Comparison of ENCODE assay signal across 9 mouse cellular contexts in genomic region chr8:70544200-70544687, GRCm38 (mm10). TPM values are rescaled to one million over a fixed set of nuclear protein-coding genes. Genes with fewer than 3 reads are reported as not detected.
A peak's percentile ranks its signal among the peaks of the same experiment; 100 is the strongest.
DNase-seq lines count a peak whose midpoint lies in the region; ATAC-seq and TF ChIP-seq lines count a peak whose summit lies in the region.
"Had no signal": no experiment of that assay in that cellular context is flagged by ENCODE, and none has a peak within 500 bp of the region (broad histone marks: within the 10 kb centered on the region; RNA-seq: fewer than 3 reads in every experiment).

No protein-coding gene starts in this region.

- H3K27me3 ChIP-seq in C2C12 (ENCODE audit: control insufficient read depth, insufficient read depth, insufficient read length) = no peaks in the 10 kb centered on the region
- H3K27me3 ChIP-seq: limb, embryonic 13.5 days had no signal

- ATAC-seq in frontal cortex, adult (ENCODE audit: low TSS enrichment) = no peak

- TF ChIP-seq CTCF in C2C12 (IDR thresholded peaks at IDR 0.05; ENCODE audit: control insufficient read depth, insufficient read depth, insufficient read length) = no peak
- TF ChIP-seq CTCF in cortical plate, adult 2 months (IDR thresholded peaks at IDR 0.05; ENCODE audit: extremely low read depth, insufficient read depth, low read length) = peak; percentile 45; the same call in 1 of the 2 replicates

- H3K36me3 ChIP-seq in C2C12 (ENCODE audit: control insufficient read depth, insufficient read depth) = peaks cover 6% of the 10 kb centered on the region

- H3K79me3 ChIP-seq in C2C12 (ENCODE audit: low read depth) = peaks cover 84% of the 10 kb centered on the region

- peaks cover 98% of the 10 kb centered on the region for H3K79me2 ChIP-seq in C2C12 (ENCODE audit: control insufficient read depth, insufficient read depth)

- H3K4me1 ChIP-seq in cortical plate, adult 2 months (ENCODE audit: control insufficient read depth, insufficient read depth, low read length) = peaks cover 8% of the 10 kb centered on the region; the same call in 1 of the 2 replicates

- H3K4me3 ChIP-seq in C2C12 (ENCODE audit: insufficient read depth, poor library complexity, severe bottlenecking) = no peak overlapping the region
- H3K4me3 ChIP-seq in cortical plate, adult 2 months (ENCODE audit: insufficient read depth, low read length) = no peak overlapping the region
- H3K4me3 ChIP-seq: limb, embryonic 13.5 days had no signal

- no peak overlapping the region for H3K27ac ChIP-seq in cortical plate, adult 2 months (ENCODE audit: insufficient read depth, low read length)
- H3K27ac ChIP-seq: limb, embryonic 13.5 days had no signal

- TF ChIP-seq POLR2A in cortical plate, adult 2 months (IDR thresholded peaks at IDR 0.05; ENCODE audit: extremely low read depth, insufficient read depth, low read length) = no peak

- H3ac ChIP-seq in C2C12 (ENCODE audit: control insufficient read depth, insufficient read length, low read depth) = no peak overlapping the region

- DNase-seq in gastrocnemius, adult 18-20 months (ENCODE audit: low spot score) = peak; percentile 49
- no peak for DNase-seq in gastrocnemius, postnatal 4 days (ENCODE audit: low spot score in 2 of 2)
- peak; percentile 65 to 72 for DNase-seq in kidney, postnatal 36 days
- peak; percentile 47 for DNase-seq in retina, embryonic 14.5 days (ENCODE audit: low spot score)
- no peak for DNase-seq in cerebellum, postnatal 14 days

TF ChIP-seq in C2C12, 6 proteins besides CTCF, POLR2A, EP300 and RAD21:
- TF ChIP-seq CEBPB (IDR thresholded peaks at IDR 0.05; ENCODE audit: low read depth) (peak; percentile 87), USF1 (IDR thresholded peaks at IDR 0.05; ENCODE audit: low read depth) (no peak), MAX (IDR thresholded peaks at IDR 0.05) (no peak), MYOD1 (IDR thresholded peaks at IDR 0.05; ENCODE audit: control insufficient read depth, insufficient read length, low read depth) (no peak), FOSL1 (IDR thresholded peaks at IDR 0.05; ENCODE audit: insufficient read depth, low read length, poor library complexity, severe bottlenecking) (no peak), MYOG (IDR thresholded peaks at IDR 0.05; ENCODE audit: control insufficient read depth, extremely low read depth, insufficient read length) (no peak)

RNA-seq across cellular contexts. Expression of gene Ell, which starts 5.0 kb away (rescaled TPM):
- 10 to 100 TPM; 12.5 to 21.8 TPM for total RNA-seq in gastrocnemius, adult 18-20 months (2021)
- 10 to 100 TPM; 16.1 to 18.2 TPM for total RNA-seq in gastrocnemius, postnatal 4 days (2021)
- polyA plus RNA-seq in C2C12 (2012; fragmentation: generic; extraction: Trizol) = 12.3 TPM
- polyA plus RNA-seq in cortical plate, adult 2 months (2012; rRNA removed) = 23.8 and 23.9 TPM in 2 replicates

RNA-seq across cellular contexts. Expression of gene Kxd1, which starts 16.5 kb away (rescaled TPM):
- 10 to 100 TPM; 76.3 to 80.6 TPM for total RNA-seq in gastrocnemius, adult 18-20 months (2021)
- 10 to 100 TPM; 57.6 to 60.7 TPM for total RNA-seq in gastrocnemius, postnatal 4 days (2021)
- polyA plus RNA-seq in C2C12 (2012; fragmentation: generic; extraction: Trizol) = 47.5 TPM
- 61.0 and 64.4 TPM in 2 replicates for polyA plus RNA-seq in cortical plate, adult 2 months (2012; rRNA removed)

RNA-seq across cellular contexts. Expression of gene Fkbp8, which starts 16.7 kb away (rescaled TPM):
- 100 to 1,000 TPM; 103 to 105 TPM for total RNA-seq in gastrocnemius, adult 18-20 months (2021)
- total RNA-seq in gastrocnemius, postnatal 4 days (2021) = 100 to 1,000 TPM; 162 to 184 TPM
- polyA plus RNA-seq in C2C12 (2012; fragmentation: generic; extraction: Trizol) = 256 TPM
- 592 and 612 TPM in 2 replicates for polyA plus RNA-seq in cortical plate, adult 2 months (2012; rRNA removed)

RNA-seq across cellular contexts. Expression of gene Uba52, which starts 33.6 kb away (rescaled TPM):
- 100 to 1,000 TPM; 841 to 913 TPM for total RNA-seq in gastrocnemius, adult 18-20 months (2021)
- 1,000 to 10,000 TPM; 1,604 to 1,674 TPM for total RNA-seq in gastrocnemius, postnatal 4 days (2021)
- 1,556 TPM for polyA plus RNA-seq in C2C12 (2012; fragmentation: generic; extraction: Trizol)
- 851 and 918 TPM in 2 replicates for polyA plus RNA-seq in cortical plate, adult 2 months (2012; rRNA removed)

RNA-seq across cellular contexts. Expression of gene Rex1bd, which starts 37.7 kb away (rescaled TPM):
- total RNA-seq in gastrocnemius, adult 18-20 months (2021) = 100 to 1,000 TPM; 170 TPM
- total RNA-seq in gastrocnemius, postnatal 4 days (2021) = 100 to 1,000 TPM; 118 to 119 TPM
- polyA plus RNA-seq in C2C12 (2012; fragmentation: generic; extraction: Trizol) = 199 TPM
- 201 and 206 TPM in 2 replicates for polyA plus RNA-seq in cortical plate, adult 2 months (2012; rRNA removed)

Comparison
In these comparisons a context has a peak if more than half of its experiments do, and no peak if none do; other contexts are left out.
1. DNase-seq: peak in gastrocnemius, adult 18-20 months (single experiment), kidney, postnatal 36 days (2 of 2) and retina, embryonic 14.5 days (single experiment); none in gastrocnemius, postnatal 4 days (0 of 2) and cerebellum, postnatal 14 days (0 of 2).